ENCODE assay signal across 9 mouse cellular contexts in genomic region chr12:24600074-24600473, GRCm38 (mm10).
"Had no signal": no experiment of that assay in that cellular context is flagged by ENCODE, and none has a peak within 500 bp of the region (broad histone marks: within the 10 kb centered on the region; RNA-seq: fewer than 3 reads in every experiment).

No protein-coding gene starts in this region.

- H3K9ac ChIP-seq: kidney, embryonic 15.5 days; limb, embryonic 13.5 days; liver, embryonic 12.5 days; liver, embryonic 15.5 days; midbrain, embryonic 12.5 days; midbrain, embryonic 15.5 days; neural tube, embryonic 13.5 days had no signal

- H3K4me1 ChIP-seq: kidney, embryonic 15.5 days; limb, embryonic 10.5 days; liver, embryonic 12.5 days; midbrain, embryonic 12.5 days; midbrain, embryonic 15.5 days; neural tube, embryonic 13.5 days had no signal

- H3K4me2 ChIP-seq: kidney, embryonic 15.5 days; limb, embryonic 13.5 days; liver, embryonic 12.5 days; liver, embryonic 15.5 days; midbrain, embryonic 12.5 days; midbrain, embryonic 15.5 days; neural tube, embryonic 13.5 days had no signal

- H3K27me3 ChIP-seq: kidney, embryonic 15.5 days; liver, embryonic 15.5 days; midbrain, embryonic 12.5 days; midbrain, embryonic 15.5 days had no signal

- H3K4me3 ChIP-seq: kidney, embryonic 15.5 days; limb, embryonic 10.5 days; limb, embryonic 13.5 days; liver, embryonic 12.5 days; liver, embryonic 15.5 days; midbrain, embryonic 12.5 days; midbrain, embryonic 15.5 days; neural tube, embryonic 13.5 days had no signal

- H3K9me3 ChIP-seq: kidney, embryonic 15.5 days; limb, embryonic 10.5 days; limb, embryonic 13.5 days; liver, embryonic 12.5 days; liver, embryonic 15.5 days; midbrain, embryonic 12.5 days; midbrain, embryonic 15.5 days; neural tube, embryonic 13.5 days had no signal

- H3K36me3 ChIP-seq: kidney, embryonic 15.5 days; limb, embryonic 10.5 days; limb, embryonic 13.5 days; liver, embryonic 12.5 days; liver, embryonic 15.5 days; midbrain, embryonic 12.5 days; midbrain, embryonic 15.5 days; neural tube, embryonic 13.5 days had no signal

- H3K27ac ChIP-seq: kidney, embryonic 15.5 days; limb, embryonic 10.5 days; limb, embryonic 13.5 days; liver, embryonic 12.5 days; liver, embryonic 15.5 days; macrophage; midbrain, embryonic 12.5 days; midbrain, embryonic 15.5 days; neural tube, embryonic 13.5 days had no signal
